Mouse (Mus musculus): ENCODE measurements around the gene Erh.

The Erh gene

GRCm38 (mm10) chr12:80615371-80616257 is 28.5 kb downstream of the Erh start:
- DNase-seq (ENCODE audit: low spot score): no peak

GRCm38 (mm10) chr12:80612113-80612791 is 31.9 kb downstream of the Erh start:
- DNase-seq (ENCODE audit: low spot score): no peak

DNA sequence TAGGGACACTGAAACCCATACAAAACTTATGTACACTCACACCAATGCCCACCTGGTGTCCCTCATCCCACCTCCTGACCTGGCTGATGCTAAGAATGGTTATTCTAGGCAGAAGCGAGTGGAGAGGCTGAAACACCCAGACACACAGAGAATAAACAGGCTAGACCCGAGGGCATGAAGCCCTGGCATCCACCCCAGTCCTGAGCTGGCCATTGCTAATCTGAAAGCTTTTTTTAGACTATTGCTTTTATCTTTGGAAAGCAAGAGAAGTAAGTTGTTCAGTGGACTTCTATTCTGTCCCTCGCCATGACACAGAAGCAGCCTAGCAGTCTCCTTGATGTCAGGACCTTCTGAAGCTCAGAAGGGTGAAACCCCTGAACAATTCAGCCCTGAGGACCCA is 34.2 kb downstream of the Erh start:
- DNase-seq (ENCODE audit: low spot score): no peak

DNA sequence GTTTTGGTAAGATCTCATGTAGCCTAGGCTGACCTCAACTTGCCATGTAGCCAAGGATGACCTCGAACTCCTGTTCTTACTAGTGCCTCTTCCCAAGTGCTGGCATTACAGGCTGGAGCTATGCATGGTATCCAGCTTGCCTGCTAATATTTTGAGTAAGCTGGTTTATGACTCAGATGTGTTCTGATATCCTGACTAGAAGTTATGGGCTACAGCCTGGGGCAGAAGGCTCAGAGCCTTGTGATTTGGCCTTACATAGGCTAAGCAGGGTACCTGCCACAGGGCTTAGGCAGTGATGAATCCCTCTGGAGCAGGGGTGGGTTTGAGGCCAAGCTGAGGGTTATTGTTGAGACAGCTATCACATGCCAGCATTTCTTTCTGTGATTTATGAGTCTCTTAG is 35.6 kb downstream of the Erh start:
- DNase-seq (ENCODE audit: low spot score): no peak

- no peak for DNase-seq (ENCODE audit: low spot score)
These were observed 39.9 kb downstream of the Erh start for GRCm38 (mm10) chr12:80604218-80604617.

DNA sequence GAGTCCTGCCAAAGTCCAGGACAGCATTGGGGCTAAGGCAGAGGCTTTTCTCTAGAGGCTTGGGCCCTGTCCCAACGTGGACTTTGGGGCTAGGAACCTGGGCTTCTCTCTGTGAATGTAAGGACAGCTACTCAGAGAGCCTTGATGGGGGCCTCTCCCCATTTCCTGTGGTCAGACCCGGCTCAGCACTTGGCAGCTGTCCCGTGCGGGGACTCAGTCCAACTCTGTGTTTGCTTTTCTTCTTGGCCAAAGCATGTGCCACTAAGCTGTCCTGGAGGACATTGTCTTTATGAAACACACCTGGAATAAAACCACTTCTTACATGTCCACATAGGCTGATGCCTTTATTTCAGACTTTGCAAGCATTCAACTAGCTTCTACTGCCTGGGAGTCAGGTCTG is 40.6 kb downstream of the Erh start:
- peak; percentile 61 for DNase-seq (ENCODE audit: low spot score)

GRCm38 (mm10) chr12:80602432-80602831 is 41.7 kb downstream of the Erh start:
- DNase-seq (ENCODE audit: low spot score): no peak

DNA sequence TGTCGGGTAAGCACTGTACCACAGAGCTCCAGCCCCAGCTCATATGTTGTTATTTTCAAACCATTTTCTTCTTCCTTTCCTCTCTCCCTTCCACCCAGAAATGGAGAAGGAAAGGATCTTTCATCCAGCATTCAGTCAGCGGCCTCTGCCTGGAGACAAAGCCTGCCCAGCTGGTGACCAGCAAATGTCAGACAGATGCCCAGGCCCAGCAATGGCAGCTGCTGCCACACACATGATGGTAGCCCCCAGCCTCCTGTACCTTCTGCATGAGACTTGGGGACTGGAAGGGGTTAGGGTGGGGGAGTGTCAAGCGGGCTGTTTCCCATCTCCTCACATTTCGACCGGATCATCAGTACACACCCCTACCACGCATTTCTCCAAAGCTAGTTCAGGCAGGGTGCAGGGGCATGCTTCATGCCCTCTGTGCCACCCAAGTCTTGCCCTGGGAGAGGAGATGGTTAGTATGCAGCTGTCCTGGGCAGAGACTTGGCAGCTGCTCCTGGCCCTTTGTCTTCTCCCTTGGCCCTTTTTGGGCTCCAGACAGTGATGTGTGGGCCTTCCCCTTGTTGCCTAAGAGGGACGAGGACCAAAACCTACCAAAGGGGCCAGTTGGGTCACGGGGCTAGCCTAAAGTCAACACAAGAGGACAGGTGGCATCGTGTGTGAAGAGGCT is 42.4 kb downstream of the Erh start:
- no peak for DNase-seq (ENCODE audit: low spot score)

GRCm38 (mm10) chr12:80598756-80599155 is 45.4 kb downstream of the Erh start:
- DNase-seq (ENCODE audit: low spot score): peak; percentile 58

- no peak for DNase-seq (ENCODE audit: low spot score)
These were observed 45.9 kb downstream of the Erh start for GRCm38 (mm10) chr12:80598236-80598635.

- DNase-seq (ENCODE audit: low spot score): no peak
These were observed 48.2 kb downstream of the Erh start for GRCm38 (mm10) chr12:80595968-80596367.

GRCm38 (mm10) chr12:80595566-80595965 is 48.6 kb downstream of the Erh start:
- no peak for DNase-seq (ENCODE audit: low spot score)

GRCm38 (mm10) chr12:80594781-80595180 is 49.4 kb downstream of the Erh start:
- no peak for DNase-seq (ENCODE audit: low spot score)

DNA sequence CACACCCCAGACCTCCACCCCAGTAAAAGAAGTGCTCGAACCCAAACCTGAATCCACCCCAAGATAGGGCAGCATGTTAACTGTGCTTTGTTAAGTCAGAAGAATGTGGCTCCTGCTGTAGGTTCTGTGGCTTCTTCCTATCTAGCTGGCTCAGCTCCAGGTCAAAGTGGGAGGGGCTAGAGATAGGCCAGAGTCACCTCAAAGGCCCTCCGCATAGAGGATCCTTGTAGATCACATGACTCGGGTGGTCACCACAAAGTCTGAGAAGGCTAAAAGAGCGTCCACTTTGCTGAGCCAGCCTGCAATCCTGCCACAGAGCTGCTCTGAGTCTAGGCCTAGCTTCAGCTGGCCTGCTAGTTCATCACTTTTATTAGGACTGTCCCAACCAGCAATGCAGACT is 50.0 kb downstream of the Erh start:
- DNase-seq (ENCODE audit: low spot score): no peak

- DNase-seq (ENCODE audit: low spot score): peak; percentile 71
These were observed 59.2 kb downstream of the Erh start for GRCm38 (mm10) chr12:80584973-80585372.
